Mouse (Mus musculus): ENCODE data around the gene Gpr183. TPM values are rescaled to one million over a fixed set of nuclear protein-coding genes. Genes with fewer than 3 reads are reported as not detected.

The Gpr183 gene
- total RNA-seq, 2 experiments from 2014 or later = 0.72 to 0.84 TPM

- DNase-seq (ENCODE audit: low spot score in 2 of 2) = no peak
- intact Hi-C loops (cut with DNase I) = no loop called here
Observed at GRCm38 (mm10) chr14:121989869-121990268, 24.9 kb upstream of the Gpr183 start.

GRCm38 (mm10) chr14:121989331-121989730, 24.3 kb upstream of the Gpr183 start:
- no peak for DNase-seq (ENCODE audit: low spot score in 2 of 2)
- intact Hi-C loops (cut with DNase I) = no loop called here

DNA sequence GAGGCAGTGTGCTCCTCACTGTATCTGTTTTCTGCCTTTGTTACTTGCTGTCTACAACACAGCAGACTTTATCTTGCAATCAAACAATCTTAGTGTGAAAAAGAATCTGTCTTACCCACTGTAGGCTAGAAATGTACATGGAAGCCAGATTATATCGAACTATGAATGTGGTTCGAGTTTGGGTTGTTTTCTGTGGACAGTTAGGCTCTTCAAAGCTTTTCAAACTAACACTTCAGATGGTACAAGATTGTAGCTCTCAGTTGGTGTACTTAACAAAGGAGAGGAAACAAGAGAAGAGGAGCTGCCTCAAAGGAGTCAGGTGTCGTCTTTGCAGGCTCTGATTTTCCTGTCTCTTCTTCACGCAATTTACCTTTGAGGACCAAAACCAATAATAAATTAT, 22.7 kb upstream of the Gpr183 start:
- intact Hi-C loops (cut with DNase I) = no loop called here

GRCm38 (mm10) chr14:121987287-121987686, 22.3 kb upstream of the Gpr183 start:
- intact Hi-C loops (cut with DNase I) = no loop called here
- no peak for DNase-seq (ENCODE audit: low spot score in 2 of 2)

More for the DNA sequence above, 22.7 kb upstream of the Gpr183 start:
- no peak for DNase-seq (ENCODE audit: low spot score in 2 of 2)

DNA sequence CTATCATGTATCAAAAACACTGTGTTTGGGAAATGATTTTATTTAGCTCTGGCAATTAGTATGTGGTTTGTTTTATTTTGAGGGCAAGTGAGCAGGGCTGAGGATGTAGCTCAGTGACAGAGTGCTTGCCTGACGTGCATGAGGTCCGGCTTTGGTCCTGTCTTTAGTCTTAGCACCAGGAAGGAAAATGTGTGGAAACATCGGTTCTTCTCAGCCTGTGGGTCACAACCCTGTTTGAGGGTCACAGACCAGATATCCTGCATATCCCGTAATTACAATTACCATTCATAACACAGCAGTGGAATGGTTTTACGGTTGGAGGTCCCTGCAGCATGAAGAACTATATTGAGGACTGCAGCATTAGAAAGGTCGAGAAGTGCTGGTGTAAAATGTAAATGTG, 21.0 kb upstream of the Gpr183 start:
- intact Hi-C loops (cut with DNase I) = no loop called here
- no peak for DNase-seq (ENCODE audit: low spot score in 2 of 2)

DNA sequence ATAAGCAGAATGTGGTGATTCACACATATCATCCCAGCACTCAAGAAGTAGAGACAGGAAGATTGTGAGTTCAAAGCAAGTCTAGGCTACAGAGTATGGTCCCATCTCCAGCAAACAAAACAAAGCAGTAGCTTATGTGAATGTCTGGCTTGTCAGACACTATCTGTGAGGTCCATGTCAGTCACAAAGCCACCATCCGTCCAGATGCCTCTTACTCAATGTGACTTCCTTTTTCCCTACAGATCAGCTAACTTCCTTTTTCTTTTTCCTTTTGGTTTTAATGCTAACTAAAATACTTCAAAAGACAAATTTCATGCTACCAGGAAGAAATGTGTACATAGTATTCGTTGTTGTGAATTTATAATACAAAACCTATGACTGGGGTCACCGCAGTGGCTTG, 20.5 kb upstream of the Gpr183 start:
- no peak for DNase-seq (ENCODE audit: low spot score in 2 of 2)
- intact Hi-C loops (cut with DNase I) = no loop called here

- intact Hi-C loops (cut with DNase I) = no loop called here
- DNase-seq (ENCODE audit: low spot score in 2 of 2) = no peak
Observed at GRCm38 (mm10) chr14:121983009-121983933, 18.3 kb upstream of the Gpr183 start.

- no peak for DNase-seq (ENCODE audit: low spot score in 2 of 2)
- intact Hi-C loops (cut with DNase I) = no loop called here
Observed at GRCm38 (mm10) chr14:121981531-121981930, 16.5 kb upstream of the Gpr183 start.

GRCm38 (mm10) chr14:121973114-121973513, 8.1 kb upstream of the Gpr183 start:
- intact Hi-C loops (cut with DNase I) = no loop called here
- no peak for DNase-seq (ENCODE audit: low spot score in 2 of 2)

DNA sequence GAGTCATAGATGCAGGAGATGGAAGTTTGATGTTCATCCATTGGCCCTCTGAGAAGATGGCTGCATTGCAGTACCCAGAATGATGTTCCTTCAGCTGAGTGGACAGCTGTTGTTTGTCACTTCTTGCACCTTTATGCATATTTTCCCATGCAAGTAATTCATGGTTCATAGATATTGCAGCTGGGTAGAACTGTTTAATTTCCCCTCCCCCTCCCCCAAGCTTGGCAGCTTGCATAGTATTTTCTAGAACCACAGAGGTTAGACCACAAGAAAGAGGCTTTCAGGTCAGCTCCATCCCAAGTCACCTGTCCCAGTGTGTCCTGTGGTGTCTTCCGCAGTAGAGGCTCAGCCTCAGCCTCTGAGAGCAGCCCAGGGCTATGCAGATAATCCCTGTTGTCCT, 5.4 kb upstream of the Gpr183 start:
- intact Hi-C loops (cut with DNase I) = no loop called here
- DNase-seq (ENCODE audit: low spot score in 2 of 2) = no peak

DNA sequence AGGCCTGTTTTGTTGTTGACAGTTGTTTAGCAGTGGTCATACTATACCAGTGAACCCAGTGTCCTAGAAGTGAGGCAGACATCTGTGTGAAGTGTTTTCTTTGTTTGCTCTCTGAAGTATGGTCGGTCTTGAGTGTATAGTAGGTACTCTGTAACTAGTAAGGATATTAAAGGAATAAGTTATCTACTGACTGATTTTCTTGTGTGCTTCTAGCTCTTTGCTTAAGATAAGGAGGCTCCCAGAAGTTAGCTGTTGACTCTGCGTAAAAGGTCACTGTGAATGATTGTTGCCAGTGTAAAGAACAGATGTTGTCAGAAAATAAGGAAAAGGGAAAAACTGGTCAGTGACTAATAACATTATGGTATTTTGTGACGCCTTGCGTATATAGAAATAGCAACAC, 2.1 kb upstream of the Gpr183 start:
- intact Hi-C loops (cut with DNase I) = no loop called here
- no peak for DNase-seq (ENCODE audit: low spot score in 2 of 2)

GRCm38 (mm10) chr14:121965461-121965860, 466 bp upstream of the Gpr183 start:
- no peak for DNase-seq (ENCODE audit: low spot score in 2 of 2)
- intact Hi-C loops (cut with DNase I) = no loop called here

DNA sequence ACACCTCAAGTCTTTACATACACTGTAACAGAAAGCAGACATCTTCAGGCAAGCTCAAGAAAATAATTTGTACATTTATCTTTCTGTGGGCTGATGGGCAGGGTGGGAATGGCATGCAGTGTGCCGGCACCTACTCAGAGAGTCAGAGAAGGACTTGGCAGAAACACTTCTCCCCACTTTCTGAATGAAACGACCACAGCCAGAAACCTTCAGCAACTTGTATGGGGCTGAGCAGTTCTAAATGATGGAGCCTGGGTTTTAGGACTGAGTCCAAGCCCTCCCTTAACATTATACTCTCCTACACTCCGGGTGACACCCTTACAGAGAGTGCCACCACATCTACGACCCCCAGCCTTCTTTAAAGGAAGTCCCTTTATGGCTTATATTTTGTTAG, 1.1 kb downstream of the Gpr183 start:
- no peak for DNase-seq (ENCODE audit: low spot score in 2 of 2)
- intact Hi-C loops (cut with DNase I) = no loop called here

GRCm38 (mm10) chr14:121963251-121963941, 1.6 kb downstream of the Gpr183 start:
- no peak for DNase-seq (ENCODE audit: low spot score in 2 of 2)
- intact Hi-C loops (cut with DNase I) = no loop called here

GRCm38 (mm10) chr14:121962128-121962890, 2.7 kb downstream of the Gpr183 start:
- intact Hi-C loops (cut with DNase I) = no loop called here
- no peak for DNase-seq (ENCODE audit: low spot score in 2 of 2)

DNA sequence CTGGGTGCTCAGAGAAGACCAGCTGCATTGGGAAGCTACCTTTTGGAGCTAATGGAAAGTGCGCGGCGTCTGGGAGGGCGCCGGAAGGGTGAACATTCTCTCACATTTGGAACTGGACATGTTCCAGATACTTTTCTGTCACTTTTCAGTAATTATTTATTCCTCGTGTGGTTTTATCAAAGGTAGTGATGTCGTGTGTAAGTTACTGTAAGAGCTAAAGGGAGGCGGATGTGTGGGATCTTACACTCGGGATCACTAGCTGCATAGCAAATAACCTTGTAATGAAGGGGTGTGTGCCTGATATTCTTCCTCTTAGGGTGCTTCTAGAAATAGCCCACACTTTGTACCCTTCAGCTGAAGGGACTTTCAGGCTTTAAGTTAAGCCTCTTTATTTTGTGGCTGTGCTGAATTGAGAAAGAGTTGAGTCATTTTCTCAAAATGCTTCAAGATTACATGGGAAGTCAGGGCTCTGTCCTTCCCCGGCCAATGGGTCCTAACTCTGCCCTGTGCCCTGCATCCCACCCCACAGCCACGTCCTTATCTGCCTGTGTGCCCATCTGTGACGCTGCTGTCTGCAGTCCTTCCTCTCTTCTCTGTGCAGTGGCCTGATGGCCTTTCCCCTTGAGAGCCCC, 3.4 kb downstream of the Gpr183 start:
- DNase-seq (ENCODE audit: low spot score in 2 of 2) = no peak
- intact Hi-C loops (cut with DNase I) = no loop called here

GRCm38 (mm10) chr14:121960997-121961396, 4.0 kb downstream of the Gpr183 start:
- intact Hi-C loops (cut with DNase I) = no loop called here
- no peak for DNase-seq (ENCODE audit: low spot score in 2 of 2)

DNA sequence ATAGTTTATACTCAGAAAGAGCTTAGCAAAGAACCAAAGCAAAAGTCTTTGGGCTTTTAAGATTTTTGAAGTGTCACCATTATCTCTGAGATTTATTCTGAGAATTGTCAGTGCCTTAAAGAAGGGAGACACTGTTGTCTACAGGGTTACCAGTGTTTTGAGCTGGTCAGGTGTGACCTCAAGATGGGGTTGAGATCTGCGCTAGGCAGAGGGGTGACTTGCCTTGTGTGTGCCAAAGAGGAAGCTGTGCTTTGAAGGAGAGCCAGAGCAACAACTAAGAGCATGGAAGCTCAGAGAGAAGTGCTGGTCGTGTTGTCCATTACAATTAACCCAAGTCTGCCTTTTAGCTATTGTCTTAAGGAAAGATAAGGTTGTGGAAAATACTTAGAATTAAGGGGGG, 4.5 kb downstream of the Gpr183 start:
- intact Hi-C loops (cut with DNase I) = no loop called here
- no peak for DNase-seq (ENCODE audit: low spot score in 2 of 2)

DNA sequence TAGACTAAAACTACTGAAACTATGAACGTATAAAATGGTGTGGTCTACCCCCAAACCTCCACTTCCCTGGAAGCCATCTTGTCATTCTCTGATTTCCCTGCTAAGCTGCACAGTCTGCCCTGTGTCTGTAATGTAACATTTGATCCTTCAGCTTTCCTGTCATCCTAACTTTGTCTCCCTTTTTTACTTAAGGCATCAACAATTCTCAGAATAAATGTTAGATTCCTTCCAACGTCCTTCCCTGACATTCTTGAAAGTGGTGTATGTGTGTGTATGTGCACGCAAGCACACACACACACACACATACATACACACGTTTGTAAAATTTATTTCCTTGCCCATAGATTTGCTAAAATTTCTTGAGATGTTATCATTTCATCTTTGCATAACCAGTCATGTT, 5.0 kb downstream of the Gpr183 start:
- intact Hi-C loops (cut with DNase I) = no loop called here
- DNase-seq (ENCODE audit: low spot score in 2 of 2) = no peak

DNA sequence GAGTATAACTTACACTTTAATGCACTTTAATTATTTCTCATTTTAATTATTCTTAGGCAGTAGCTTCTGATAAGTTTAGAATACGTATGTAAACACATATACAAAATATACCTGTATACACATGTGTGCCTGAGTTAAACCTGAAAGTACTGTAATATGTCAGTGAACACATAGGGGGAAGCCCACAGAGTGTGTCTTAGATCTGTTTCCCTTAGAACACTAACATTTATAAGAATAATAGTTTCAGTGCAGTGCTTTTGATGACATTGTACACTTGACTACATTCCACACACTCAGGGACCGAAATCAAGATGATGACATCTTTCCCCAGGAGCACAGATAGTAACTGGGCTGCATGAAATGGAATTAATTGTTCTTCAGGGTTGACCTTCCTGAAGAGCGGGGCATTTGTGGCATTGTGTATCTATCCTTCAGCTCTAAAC, 5.4 kb downstream of the Gpr183 start:
- no peak for DNase-seq (ENCODE audit: low spot score in 2 of 2)
- intact Hi-C loops (cut with DNase I) = no loop called here

Data from left cerebral cortex, postnatal 36 days (tissue).